Comparison of ENCODE assay signal across 30 mouse cellular contexts in the genomic region with DNA sequence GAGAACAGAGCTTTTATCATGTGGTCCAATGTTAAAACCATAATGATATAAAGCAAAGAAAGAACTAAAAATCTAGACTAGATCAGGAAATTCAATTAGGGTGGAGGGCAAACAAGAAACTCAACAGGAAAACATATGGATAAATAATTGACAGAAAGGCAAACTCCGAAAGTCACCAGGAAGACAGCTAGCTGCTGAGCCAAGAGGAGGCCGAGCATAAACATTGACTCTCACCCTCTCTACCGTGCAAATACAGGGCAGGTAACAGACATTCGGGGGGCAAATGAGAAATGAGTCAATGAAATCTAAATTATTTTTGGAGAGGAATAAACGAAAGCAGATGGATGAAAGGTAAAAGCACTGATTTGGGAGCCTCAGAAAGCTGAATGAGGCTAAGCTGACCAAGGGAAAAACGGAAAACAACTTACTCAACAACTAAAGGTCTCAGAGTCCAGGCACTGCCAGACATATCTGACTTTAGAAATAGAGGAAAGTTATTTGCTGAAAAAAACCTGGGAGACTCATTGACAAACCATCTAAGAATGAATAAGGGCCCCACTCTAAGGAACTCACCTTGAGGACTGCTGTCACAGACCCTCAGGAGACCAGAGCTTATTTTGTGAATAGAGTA.
DNase-seq lines count a peak whose midpoint lies in the region; ATAC-seq and TF ChIP-seq lines count a peak whose summit lies in the region.
"Had no signal": no experiment of that assay in that cellular context is flagged by ENCODE, and none has a peak within 500 bp of the region (broad histone marks: within the 10 kb centered on the region; RNA-seq: fewer than 3 reads in every experiment).

No protein-coding gene starts in this region.

- no peaks in the 10 kb centered on the region for H3K9me3 ChIP-seq in liver, embryonic 14.5 days (ENCODE audit: control insufficient read depth, low read length)
- no peaks in the 10 kb centered on the region for H3K9me3 ChIP-seq in liver, postnatal 0 days (ENCODE audit: low read length)
- H3K9me3 ChIP-seq: embryonic facial prominence, embryonic 10.5 days; embryonic facial prominence, embryonic 13.5 days; forebrain, embryonic 12.5 days; forebrain, embryonic 15.5 days; heart, embryonic 12.5 days; heart, embryonic 15.5 days; hindbrain, embryonic 10.5 days; hindbrain, embryonic 13.5 days had no signal

- 0 out of 2 replicates have a peak overlapping the region, but pooled peaks have one; percentile 8 for H3K4me2 ChIP-seq in liver, embryonic 14.5 days (ENCODE audit: low read depth)
- no peak overlapping the region for H3K4me2 ChIP-seq in liver, postnatal 0 days (ENCODE audit: low read depth, low read length)
- H3K4me2 ChIP-seq: embryonic facial prominence, embryonic 13.5 days; forebrain, embryonic 12.5 days; forebrain, embryonic 15.5 days; heart, embryonic 12.5 days; heart, embryonic 15.5 days; hindbrain, embryonic 13.5 days had no signal

- H3K79me2 ChIP-seq in liver, adult 2 months (ENCODE audit: control insufficient read depth, insufficient read depth, low read length), result peaks cover 8% of the 10 kb centered on the region

- H3K4me1 ChIP-seq in kidney, adult 2 months (ENCODE audit: control insufficient read depth, insufficient read depth, low read length), result peaks cover 7% of the 10 kb centered on the region; the same call in 1 of the 2 replicates
- peaks cover 13% of the 10 kb centered on the region for H3K4me1 ChIP-seq in liver, adult 2 months (ENCODE audit: control insufficient read depth, insufficient read depth, low read length)
- H3K4me1 ChIP-seq in liver, embryonic 14.5 days (replicated peaks; ENCODE audit: control insufficient read depth in 2 of 2, insufficient read depth in 2 of 2, low read length in 1 of 2), result 0 out of 4 replicates have a peak, but pooled peaks cover 0 to 5% of the 10 kb centered on the region in 2 experiments
- no peaks in the 10 kb centered on the region; the same call in 1 of the 2 replicates for H3K4me1 ChIP-seq in liver, postnatal 0 days (ENCODE audit: insufficient read depth)
- H3K4me1 ChIP-seq: forebrain, embryonic 12.5 days; forebrain, embryonic 15.5 days; heart, embryonic 12.5 days; heart, embryonic 15.5 days; hindbrain, embryonic 10.5 days; hindbrain, embryonic 13.5 days had no signal

- H3K36me3 ChIP-seq in kidney, adult 2 months (ENCODE audit: control insufficient read depth, insufficient read depth, low read length), result no peaks in the 10 kb centered on the region; the same call in 1 of the 2 replicates
- H3K36me3 ChIP-seq in liver, adult 2 months (ENCODE audit: control insufficient read depth, insufficient read depth, low read length), result no peaks in the 10 kb centered on the region
- H3K36me3 ChIP-seq in liver, embryonic 14.5 days (replicated peaks; ENCODE audit: control insufficient read depth, insufficient read depth, low read depth), result no peaks in the 10 kb centered on the region
- no peaks in the 10 kb centered on the region for H3K36me3 ChIP-seq in liver, postnatal 0 days (replicated peaks; ENCODE audit: insufficient read depth, low read length)
- H3K36me3 ChIP-seq: G1E; heart, embryonic 12.5 days; heart, embryonic 15.5 days; hindbrain, embryonic 10.5 days had no signal

- TF ChIP-seq POLR2A in kidney, adult 2 months (IDR thresholded peaks at IDR 0.05; ENCODE audit: low read depth, low read length), result no peak
- no peak for TF ChIP-seq POLR2A in liver, adult 2 months (IDR thresholded peaks at IDR 0.05; ENCODE audit: extremely low read depth, insufficient read depth, low read length)

- peak; percentile 27 for DNase-seq in kidney, adult 2 months
- DNase-seq in kidney, adult 18-20 months, result no peak
- peak; percentile 74 for DNase-seq in liver, adult 2 months (ENCODE audit: extremely low read depth, low read depth, low spot score)
- no peak for DNase-seq in liver
- DNase-seq in liver, embryonic 14.5 days (ENCODE audit: low read depth in 3 of 3, low spot score in 3 of 3), result no peak
- no peak for DNase-seq in liver, postnatal 0 days
- no peak for DNase-seq in ovary, postnatal 10 days (ENCODE audit: low spot score)
- DNase-seq in urinary bladder, adult 18-20 months (ENCODE audit: low spot score in 2 of 2), result no peak
- DNase-seq: adrenal gland, adult 2 months; adrenal gland, postnatal 25 days; cerebellum, adult 11-12 months; cerebellum, adult 8-10 months; cerebellum, postnatal 10 days; cerebellum, postnatal 36 days; embryo, embryonic 11 days; gastrocnemius, postnatal 25 days; heart, adult 18-20 months; heart, postnatal 10 days; heart, postnatal 36 days had no signal

- H3K9ac ChIP-seq in liver, adult 2 months (ENCODE audit: low read depth, low read length), result 0 out of 2 replicates have a peak overlapping the region, but pooled peaks have one; percentile 32
- H3K9ac ChIP-seq in liver, embryonic 14.5 days (replicated peaks), result no peak overlapping the region
- H3K9ac ChIP-seq in liver, postnatal 0 days (replicated peaks), result no peak overlapping the region
- H3K9ac ChIP-seq: embryonic facial prominence, embryonic 13.5 days; forebrain, embryonic 12.5 days; forebrain, embryonic 15.5 days; heart, embryonic 12.5 days; heart, embryonic 15.5 days; hindbrain, embryonic 13.5 days had no signal

- peak overlapping the region; percentile 56 for H3K27ac ChIP-seq in kidney, adult 2 months (ENCODE audit: insufficient read depth, low read depth, low read length)
- peak overlapping the region; percentile 90 for H3K27ac ChIP-seq in liver, adult 2 months (replicated peaks; ENCODE audit: insufficient read depth, low read depth, low read length)
- H3K27ac ChIP-seq in liver, embryonic 14.5 days, result no peak overlapping the region
- peak overlapping the region; percentile 82 for H3K27ac ChIP-seq in liver, postnatal 0 days (ENCODE audit: low read depth)
- H3K27ac ChIP-seq: embryonic facial prominence, embryonic 10.5 days; embryonic facial prominence, embryonic 13.5 days; forebrain, embryonic 12.5 days; forebrain, embryonic 15.5 days; heart, embryonic 15.5 days; hindbrain, embryonic 10.5 days; hindbrain, embryonic 13.5 days had no signal

- WGBS in kidney, adult 2 months, result 55% methylated on average over 6 of the region's 6 CpGs
- WGBS in liver, adult 2 months, result 26% methylated on average over 6 of the region's 6 CpGs
- 51% methylated on average over 6 of the region's 6 CpGs for WGBS in liver, embryonic 14.5 days (ENCODE audit: insufficient replicate concordance)
- WGBS in liver, postnatal 0 days (ENCODE audit: insufficient replicate concordance), result 54% methylated on average over 6 of the region's 6 CpGs

- no peak for ATAC-seq in liver, embryonic 14.5 days (ENCODE audit: insufficient read depth)
- ATAC-seq in liver, postnatal 0 days, result peak; percentile 87
- ATAC-seq: forebrain, embryonic 15.5 days; Patski had no signal

- TF ChIP-seq EP300 in liver, embryonic 14.5 days (IDR thresholded peaks at IDR 0.05; ENCODE audit: low read depth), result no peak
- no peak for TF ChIP-seq EP300 in liver, postnatal 0 days (IDR thresholded peaks at IDR 0.05; ENCODE audit: low read depth)

- H3K27me3 ChIP-seq in kidney, adult 2 months (replicated peaks; ENCODE audit: control insufficient read depth, insufficient read depth, low read length), result no peaks in the 10 kb centered on the region
- no peaks in the 10 kb centered on the region for H3K27me3 ChIP-seq in liver, adult 2 months (ENCODE audit: control insufficient read depth, insufficient read depth, low read length)
- H3K27me3 ChIP-seq in liver, embryonic 14.5 days (ENCODE audit: control insufficient read depth, insufficient read depth, low read length), result no peaks in the 10 kb centered on the region
- H3K27me3 ChIP-seq in liver, postnatal 0 days (ENCODE audit: insufficient read depth, low read length), result no peaks in the 10 kb centered on the region
- H3K27me3 ChIP-seq: embryonic facial prominence, embryonic 13.5 days; forebrain, embryonic 12.5 days; forebrain, embryonic 15.5 days; heart, embryonic 12.5 days; heart, embryonic 15.5 days; hindbrain, embryonic 13.5 days; Patski had no signal

- TF ChIP-seq CTCF in kidney, adult 2 months (conservative IDR thresholded peaks at IDR 0.05; ENCODE audit: insufficient read depth, insufficient read length, low read depth, low read length), result no peak
- no peak for TF ChIP-seq CTCF in liver, adult 2 months (IDR thresholded peaks at IDR 0.05; ENCODE audit: low read depth, low read length)
- no peak for TF ChIP-seq CTCF in liver, embryonic 14.5 days (IDR thresholded peaks at IDR 0.05; ENCODE audit: low read depth)
- TF ChIP-seq CTCF in liver, postnatal 0 days (IDR thresholded peaks at IDR 0.05; ENCODE audit: low read depth), result no peak

- H3K4me3 ChIP-seq in kidney, adult 2 months (ENCODE audit: insufficient read depth, low read depth, low read length), result no peak overlapping the region
- H3K4me3 ChIP-seq in liver, adult 2 months (ENCODE audit: insufficient read depth, low read depth, low read length), result no peak overlapping the region
- H3K4me3 ChIP-seq in liver, embryonic 14.5 days (ENCODE audit: insufficient read depth in 1 of 2, low read depth in 2 of 2, low read length in 2 of 2), result no peak overlapping the region
- no peak overlapping the region for H3K4me3 ChIP-seq in liver, postnatal 0 days (ENCODE audit: low read depth, low read length)
- H3K4me3 ChIP-seq: embryonic facial prominence, embryonic 10.5 days; embryonic facial prominence, embryonic 13.5 days; erythroblast, embryonic 14.5 days; forebrain, embryonic 12.5 days; forebrain, embryonic 15.5 days; heart, embryonic 12.5 days; heart, embryonic 15.5 days; hindbrain, embryonic 10.5 days; hindbrain, embryonic 13.5 days had no signal

Comparison
In these comparisons a context has a peak if more than half of its experiments do, and no peak if none do; other contexts are left out.
1. DNase-seq: peak in kidney, adult 2 months (single experiment) and liver, adult 2 months (single experiment); none in kidney, adult 18-20 months (single experiment), liver (single experiment), liver, embryonic 14.5 days (0 of 3), liver, postnatal 0 days (single experiment), ovary, postnatal 10 days (single experiment) and urinary bladder, adult 18-20 months (0 of 2).